Mouse (Mus musculus): ENCODE results near the gene Sf3b4.
"Not testable (repeated sequence)": the region's sequence is repeated elsewhere in the genome, so short reads cannot be mapped to it uniquely, and the experiment has no call there.

Sf3b4 gene

GRCm38 (mm10) chr3:96174042-96174441 lies 1.9 kb downstream of the Sf3b4 start:
- DNase-seq (ENCODE audit: low spot score in 2 of 2): not testable (repeated sequence)

- DNase-seq (ENCODE audit: low spot score in 2 of 2): no peak
These were observed 3.1 kb downstream of the Sf3b4 start for GRCm38 (mm10) chr3:96175251-96175650.

GRCm38 (mm10) chr3:96178427-96178826 lies 6.3 kb downstream of the Sf3b4 start:
- DNase-seq (ENCODE audit: low spot score in 2 of 2): no peak

GRCm38 (mm10) chr3:96178902-96179301 lies 6.8 kb downstream of the Sf3b4 start:
- DNase-seq (ENCODE audit: low spot score in 2 of 2): no peak

- DNase-seq (ENCODE audit: low spot score in 2 of 2): no peak
These were observed 7.4 kb downstream of the Sf3b4 start for GRCm38 (mm10) chr3:96179531-96179930.

GRCm38 (mm10) chr3:96180727-96181477 lies 8.8 kb downstream of the Sf3b4 start, which contains the start of gene Sv2a:
Sv2a (plus strand) TSS chr3:96181151.
- DNase-seq (ENCODE audit: low spot score in 2 of 2): peak; percentile 86

- DNase-seq (ENCODE audit: low spot score in 2 of 2): peak; percentile 63 to 77
These were observed 9.6 kb downstream of the Sf3b4 start for GRCm38 (mm10) chr3:96181510-96182381.

- peak; percentile 59 to 70 for DNase-seq (ENCODE audit: low spot score in 2 of 2)
These were observed 10.2 kb downstream of the Sf3b4 start for GRCm38 (mm10) chr3:96182382-96182776.

GRCm38 (mm10) chr3:96192977-96193376 lies 20.8 kb downstream of the Sf3b4 start:
- no peak for DNase-seq (ENCODE audit: low spot score in 2 of 2)

GRCm38 (mm10) chr3:96194966-96195365 lies 22.8 kb downstream of the Sf3b4 start:
- no peak for DNase-seq (ENCODE audit: low spot score in 2 of 2)

- no peak for DNase-seq (ENCODE audit: low spot score in 2 of 2)
These were observed 23.6 kb downstream of the Sf3b4 start for GRCm38 (mm10) chr3:96195616-96196313.

- no peak for DNase-seq (ENCODE audit: low spot score in 2 of 2)
These were observed 24.5 kb downstream of the Sf3b4 start for GRCm38 (mm10) chr3:96196437-96197128.

GRCm38 (mm10) chr3:96197129-96197749 lies 25.1 kb downstream of the Sf3b4 start:
- peak; percentile 95 to 96 for DNase-seq (ENCODE audit: low spot score in 2 of 2)

GRCm38 (mm10) chr3:96198181-96198580 lies 26.0 kb downstream of the Sf3b4 start:
- DNase-seq (ENCODE audit: low spot score in 2 of 2): no peak

GRCm38 (mm10) chr3:96198601-96199251 lies 26.6 kb downstream of the Sf3b4 start:
- not testable (repeated sequence) for DNase-seq (ENCODE audit: low spot score in 2 of 2)

GRCm38 (mm10) chr3:96199731-96200130 lies 27.6 kb downstream of the Sf3b4 start:
- DNase-seq (ENCODE audit: low spot score in 2 of 2): no peak

- DNase-seq (ENCODE audit: low spot score in 2 of 2): no peak
These were observed 35.7 kb downstream of the Sf3b4 start for GRCm38 (mm10) chr3:96207819-96208218.

- no peak for DNase-seq (ENCODE audit: low spot score in 2 of 2)
These were observed 37.1 kb downstream of the Sf3b4 start for GRCm38 (mm10) chr3:96209242-96209641.

GRCm38 (mm10) chr3:96219191-96219641 lies 47.1 kb downstream of the Sf3b4 start:
- no peak for DNase-seq (ENCODE audit: low spot score in 2 of 2)

- peak; percentile 72 to 90 for DNase-seq (ENCODE audit: low spot score in 2 of 2)
These were observed 47.6 kb downstream of the Sf3b4 start, which contains the start of the genes Bola1 and Hist2h2ab for GRCm38 (mm10) chr3:96219661-96220130. Bola1 (minus strand) TSS chr3:96219709. Hist2h2ab (plus strand) TSS chr3:96219865.
